Mouse (Mus musculus): ENCODE data around the gene Dchs2. TPM values are rescaled to one million over a fixed set of nuclear protein-coding genes. Genes with fewer than 3 reads are reported as not detected.

Dchs2 gene
- polyA plus RNA-seq, 1 experiment from 2014 or later = 0.12 TPM

DNA sequence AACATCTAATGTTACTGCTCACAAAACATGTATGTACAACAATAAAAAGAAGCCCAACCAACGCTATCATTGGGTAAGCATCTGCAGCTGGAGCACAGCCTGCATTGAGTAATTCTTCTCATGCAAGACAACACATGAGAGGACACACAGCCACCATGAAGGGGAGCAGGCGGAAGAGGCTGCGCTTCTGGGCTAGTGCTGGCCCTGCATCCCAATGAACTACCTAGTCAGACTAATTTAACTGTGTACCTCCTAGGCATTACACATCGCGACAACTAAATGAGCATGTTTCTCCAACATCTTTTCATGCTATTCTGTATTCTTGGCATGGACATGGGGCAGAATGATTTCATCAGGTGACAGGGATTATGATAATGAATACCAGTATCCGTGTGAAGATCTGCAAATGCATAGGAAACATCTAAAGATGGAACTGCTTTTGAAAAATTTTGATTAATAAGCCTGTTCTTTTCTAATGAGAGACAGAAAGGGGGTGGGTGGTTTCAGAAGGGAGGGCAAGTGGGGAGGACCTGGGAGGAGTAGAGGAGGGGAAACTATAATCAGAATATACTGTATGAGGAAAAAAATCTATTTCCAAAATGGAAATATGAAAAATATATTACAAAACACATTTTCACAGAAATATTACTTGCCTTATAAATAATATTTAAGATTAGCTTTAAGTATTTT, 33.9 kb downstream of the Dchs2 start:
- Histone ChIP-seq H3K9me3 (replicated peaks) (no peaks in the 10 kb centered on the region), H3K4me1 (peaks cover 7% of the 10 kb centered on the region; the same call in 1 of the 2 replicates), H3K36me3 (ENCODE audit: poor library complexity, severe bottlenecking) (no peaks in the 10 kb centered on the region), H3K27ac (no peak overlapping the region), H3K27me3 (no peaks in the 10 kb centered on the region), H3K9ac (no peak overlapping the region), H3K4me3 (no peak overlapping the region), H3K4me2 (no peak overlapping the region)
- WGBS = 35% methylated on average over 6 of the region's 6 CpGs
- peak; percentile 41; the same call in 1 of the 2 replicates for ATAC-seq

DNA sequence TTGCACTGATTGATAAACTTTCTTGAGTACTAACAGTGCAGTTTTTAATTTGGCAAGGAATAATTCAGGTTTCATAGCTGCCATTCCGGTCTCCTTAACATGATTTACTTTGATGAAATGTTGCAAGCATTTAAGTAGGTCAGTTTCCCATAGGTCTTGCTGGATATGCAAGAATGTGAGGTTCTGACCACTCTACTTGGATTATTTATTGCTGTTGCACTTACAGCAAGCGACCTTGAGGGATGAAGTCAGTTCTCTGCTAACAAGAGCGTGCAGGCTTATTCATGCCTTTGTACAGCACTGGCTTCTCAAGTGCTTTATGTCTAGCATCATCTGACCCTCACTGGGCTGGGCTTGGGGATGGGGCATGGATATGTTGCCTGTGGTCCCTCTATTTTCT, 35.9 kb downstream of the Dchs2 start:
- Histone ChIP-seq H3K27me3 (no peaks in the 10 kb centered on the region), H3K9ac (no peak overlapping the region), H3K9me3 (replicated peaks) (no peaks in the 10 kb centered on the region), H3K4me3 (no peak overlapping the region), H3K27ac (no peak overlapping the region), H3K36me3 (ENCODE audit: poor library complexity, severe bottlenecking) (no peaks in the 10 kb centered on the region), H3K4me2 (no peak overlapping the region), H3K4me1 (peaks cover 7% of the 10 kb centered on the region; the same call in 1 of the 2 replicates)
- no peak for ATAC-seq
- WGBS = 84% methylated on average over 3 of the region's 3 CpGs

DNA sequence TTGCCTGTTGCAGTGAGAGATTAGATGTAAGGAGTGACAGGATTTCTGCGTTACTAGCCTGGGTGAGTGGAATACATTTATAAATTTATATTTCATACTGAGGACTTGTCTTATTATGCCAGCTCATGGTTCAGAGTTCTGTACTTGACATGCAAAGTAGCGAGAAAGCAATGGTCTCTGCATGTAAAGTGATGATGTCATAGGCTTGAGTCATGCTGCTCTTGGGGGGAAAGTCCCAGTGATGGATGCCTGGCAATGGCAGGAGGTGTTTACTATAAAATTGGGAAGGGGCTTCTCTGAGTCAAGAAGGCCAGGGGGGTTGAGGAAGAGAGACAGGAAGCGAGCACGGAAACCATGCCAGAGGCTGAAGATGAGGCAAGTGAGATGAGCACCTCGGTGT, 57.8 kb downstream of the Dchs2 start:
- no peak overlapping the region for H3K9ac ChIP-seq
- 93% methylated on average over 5 of the region's 5 CpGs for WGBS
- no peak for ATAC-seq

DNA sequence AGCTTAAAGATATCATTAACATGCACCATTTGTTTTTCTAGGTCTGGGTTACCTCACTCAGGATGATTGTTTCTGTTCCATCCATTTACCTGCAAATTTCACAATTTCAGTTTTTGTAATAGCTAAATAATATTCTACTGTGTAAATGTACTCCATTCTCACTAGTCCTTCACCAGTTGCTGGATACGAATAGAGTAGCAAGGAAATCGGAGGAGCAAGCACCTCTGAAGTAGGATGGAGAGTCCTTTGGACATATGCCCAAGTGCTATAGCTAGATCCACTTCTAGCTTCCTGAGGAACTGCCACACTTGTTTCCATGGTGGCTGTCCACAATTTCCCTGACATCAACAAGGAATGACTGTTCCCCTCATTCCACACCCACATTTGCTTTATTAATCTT, 63.5 kb downstream of the Dchs2 start:
- Histone ChIP-seq H3K4me1 (no peaks in the 10 kb centered on the region), H3K4me3 (no peak overlapping the region), H3K4me2 (no peak overlapping the region), H3K27me3 (no peaks in the 10 kb centered on the region), H3K9me3 (replicated peaks) (no peaks in the 10 kb centered on the region), H3K9ac (no peak overlapping the region), H3K36me3 (ENCODE audit: poor library complexity, severe bottlenecking) (no peaks in the 10 kb centered on the region), H3K27ac (no peak overlapping the region)
- ATAC-seq = no peak
- WGBS = 92% methylated on average over 2 of the region's 2 CpGs

More for the DNA sequence above, 57.8 kb downstream of the Dchs2 start:
- no peak overlapping the region for H3K4me2 ChIP-seq
- no peaks in the 10 kb centered on the region for H3K36me3 ChIP-seq (ENCODE audit: poor library complexity, severe bottlenecking)
- H3K4me1 ChIP-seq = no peaks in the 10 kb centered on the region
- H3K27me3 ChIP-seq = no peaks in the 10 kb centered on the region
- no peak overlapping the region for H3K4me3 ChIP-seq
- no peaks in the 10 kb centered on the region for H3K9me3 ChIP-seq (replicated peaks)
- no peak overlapping the region for H3K27ac ChIP-seq

DNA sequence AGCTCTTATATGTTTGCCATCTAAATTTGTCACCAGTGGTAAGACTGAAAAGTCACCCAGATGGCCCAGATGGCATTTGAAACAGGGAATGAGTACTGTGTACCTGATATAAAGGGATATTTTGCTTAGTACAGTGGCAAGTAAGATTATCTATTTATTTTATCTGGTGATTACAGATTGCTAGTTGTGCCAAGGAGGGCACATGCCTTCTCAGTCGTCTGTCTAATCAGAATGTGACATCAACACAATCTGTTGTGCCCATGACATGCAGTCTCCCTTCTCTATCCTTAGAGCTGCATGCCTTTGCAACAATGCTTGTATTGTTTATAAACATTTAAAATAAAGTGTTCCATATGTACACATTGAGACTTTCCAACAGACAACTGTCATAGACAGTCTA, 64.7 kb downstream of the Dchs2 start:
- no peaks in the 10 kb centered on the region for H3K27me3 ChIP-seq
- 79% methylated on average over 1 of the region's 1 CpGs for WGBS
- no peaks in the 10 kb centered on the region for H3K4me1 ChIP-seq
- no peaks in the 10 kb centered on the region for H3K9me3 ChIP-seq (replicated peaks)
- H3K9ac ChIP-seq = no peak overlapping the region
- H3K4me3 ChIP-seq = no peak overlapping the region
- no peaks in the 10 kb centered on the region for H3K36me3 ChIP-seq (ENCODE audit: poor library complexity, severe bottlenecking)
- ATAC-seq = peak; percentile 48; the same call in 1 of the 2 replicates
- H3K4me2 ChIP-seq = no peak overlapping the region
- no peak overlapping the region for H3K27ac ChIP-seq

DNA sequence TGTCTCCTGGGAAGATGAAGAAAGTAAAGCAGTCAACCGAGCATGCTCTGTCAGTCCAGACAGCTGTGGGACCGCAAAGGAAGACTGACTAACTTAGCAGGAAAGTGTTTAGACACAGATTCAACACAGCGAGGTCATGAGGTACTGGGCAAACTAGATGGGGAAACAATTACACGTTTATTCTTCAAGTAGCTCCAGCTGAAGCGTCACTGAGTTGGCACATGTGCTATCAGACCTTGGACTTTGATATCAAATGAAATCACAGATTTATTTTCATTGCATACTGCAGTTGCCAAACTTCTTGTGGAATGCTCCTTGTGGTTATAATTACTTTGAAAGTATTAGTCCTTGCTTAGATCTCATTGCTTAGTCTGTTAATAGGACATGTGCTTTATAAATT, 67.2 kb downstream of the Dchs2 start:
- 78% methylated on average over 5 of the region's 5 CpGs for WGBS
- H3K4me3 ChIP-seq = no peak overlapping the region
- no peaks in the 10 kb centered on the region for H3K9me3 ChIP-seq (replicated peaks)
- H3K36me3 ChIP-seq (ENCODE audit: poor library complexity, severe bottlenecking) = no peaks in the 10 kb centered on the region
- no peak overlapping the region for H3K27ac ChIP-seq
- H3K4me2 ChIP-seq = no peak overlapping the region
- ATAC-seq = no peak
- H3K4me1 ChIP-seq = no peaks in the 10 kb centered on the region
- H3K9ac ChIP-seq = no peak overlapping the region
- H3K27me3 ChIP-seq = no peaks in the 10 kb centered on the region

DNA sequence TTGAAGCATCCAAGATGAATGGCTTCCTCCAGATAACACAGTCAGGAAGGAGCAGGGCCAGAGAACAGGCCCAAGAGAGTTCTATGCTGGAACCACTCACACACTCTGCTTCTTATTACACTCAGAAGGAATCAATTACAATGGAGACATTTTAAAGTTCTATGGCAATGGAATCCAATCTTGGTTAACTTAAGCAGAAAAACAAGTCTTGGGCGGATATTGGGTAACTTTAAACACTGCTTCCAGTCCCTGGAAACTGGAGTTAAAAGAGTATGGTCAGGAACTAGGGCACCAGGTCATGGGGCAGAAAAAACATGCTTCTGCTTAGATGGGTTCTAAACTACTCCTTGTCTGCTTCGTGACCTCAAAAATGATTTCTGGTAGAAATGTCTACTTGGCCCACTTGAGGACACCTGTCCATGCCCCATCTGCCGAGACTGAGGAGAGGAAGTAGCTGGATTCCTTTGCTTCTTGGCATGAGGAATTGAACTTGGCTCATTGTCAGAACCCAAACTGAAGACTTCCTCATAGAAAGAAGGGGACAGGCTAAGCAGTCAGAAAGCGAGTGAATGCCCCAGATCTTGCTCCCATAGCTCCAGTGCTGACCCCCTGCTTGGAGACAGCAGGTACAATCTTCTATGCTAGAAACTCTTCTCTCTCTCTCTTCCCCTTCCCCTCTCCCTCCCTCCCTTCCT, 73.7 kb downstream of the Dchs2 start:
- Histone ChIP-seq H3K36me3 (ENCODE audit: poor library complexity, severe bottlenecking) (no peaks in the 10 kb centered on the region), H3K9ac (no peak overlapping the region), H3K4me2 (no peak overlapping the region), H3K4me1 (no peaks in the 10 kb centered on the region), H3K27me3 (no peaks in the 10 kb centered on the region), H3K4me3 (no peak overlapping the region), H3K27ac (no peak overlapping the region), H3K9me3 (replicated peaks) (no peaks in the 10 kb centered on the region)
- ATAC-seq = no peak
- 76% methylated on average over 4 of the region's 4 CpGs for WGBS

DNA sequence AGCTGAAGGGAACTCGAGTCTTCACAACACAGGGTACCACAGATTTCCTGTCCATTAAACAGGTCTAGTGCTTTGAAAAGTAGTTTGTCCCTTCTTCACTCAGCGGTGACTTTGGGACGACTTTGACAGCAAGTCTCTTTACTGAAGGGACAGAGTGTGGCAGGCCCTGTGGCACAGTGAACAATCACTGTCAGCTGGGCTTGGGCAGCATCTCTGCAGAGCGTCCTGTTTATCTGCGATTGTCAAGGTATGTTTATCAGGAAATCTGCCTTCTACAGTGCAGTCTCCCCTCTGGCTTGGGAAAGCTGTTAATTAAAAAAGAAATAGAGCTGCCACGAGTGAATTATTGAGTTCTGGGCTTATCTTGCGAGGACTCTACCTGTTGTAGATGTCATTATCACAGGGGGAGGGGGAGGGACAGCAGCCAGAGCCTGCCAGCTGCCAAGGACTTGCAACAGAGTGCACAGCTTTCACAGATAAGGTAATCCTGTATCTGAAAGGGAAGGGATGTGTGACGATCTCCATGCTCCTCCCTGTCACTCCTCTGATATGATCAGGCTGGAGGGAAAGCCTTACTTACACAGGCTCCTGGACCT, 77.4 kb downstream of the Dchs2 start:
- Histone ChIP-seq H3K4me3 (no peak overlapping the region), H3K9me3 (replicated peaks) (no peaks in the 10 kb centered on the region), H3K4me2 (no peak overlapping the region), H3K36me3 (ENCODE audit: poor library complexity, severe bottlenecking) (no peaks in the 10 kb centered on the region), H3K9ac (no peak overlapping the region), H3K27ac (no peak overlapping the region), H3K27me3 (no peaks in the 10 kb centered on the region), H3K4me1 (no peaks in the 10 kb centered on the region)
- 63% methylated on average over 8 of the region's 8 CpGs for WGBS
- no peak for ATAC-seq

DNA sequence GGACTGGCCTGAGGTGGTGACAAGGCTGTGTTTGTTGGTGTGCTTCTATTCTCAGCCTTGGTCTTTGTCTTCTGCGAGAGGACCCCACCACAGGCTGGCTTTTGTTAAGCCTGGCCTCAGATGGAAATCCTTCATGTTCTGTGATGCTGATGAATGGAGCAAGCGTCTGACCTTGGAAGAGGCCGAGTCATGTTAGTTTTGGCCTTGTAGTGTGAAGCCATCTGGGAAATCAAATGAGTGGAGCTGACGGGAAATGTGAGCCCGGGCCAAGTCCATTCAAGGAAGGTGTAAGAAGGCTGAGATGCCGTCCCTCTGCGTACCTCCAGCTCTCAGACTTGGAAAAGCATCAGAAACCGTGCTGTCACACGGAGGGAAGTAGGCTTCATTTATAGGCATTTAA, 81.9 kb downstream of the Dchs2 start:
- Histone ChIP-seq H3K4me3 (no peak overlapping the region), H3K27ac (no peak overlapping the region), H3K27me3 (no peaks in the 10 kb centered on the region), H3K4me2 (no peak overlapping the region), H3K36me3 (ENCODE audit: poor library complexity, severe bottlenecking) (no peaks in the 10 kb centered on the region), H3K9me3 (replicated peaks) (no peaks in the 10 kb centered on the region), H3K4me1 (no peaks in the 10 kb centered on the region), H3K9ac (no peak overlapping the region)
- WGBS = 73% methylated on average over 9 of the region's 9 CpGs
- ATAC-seq = no peak

DNA sequence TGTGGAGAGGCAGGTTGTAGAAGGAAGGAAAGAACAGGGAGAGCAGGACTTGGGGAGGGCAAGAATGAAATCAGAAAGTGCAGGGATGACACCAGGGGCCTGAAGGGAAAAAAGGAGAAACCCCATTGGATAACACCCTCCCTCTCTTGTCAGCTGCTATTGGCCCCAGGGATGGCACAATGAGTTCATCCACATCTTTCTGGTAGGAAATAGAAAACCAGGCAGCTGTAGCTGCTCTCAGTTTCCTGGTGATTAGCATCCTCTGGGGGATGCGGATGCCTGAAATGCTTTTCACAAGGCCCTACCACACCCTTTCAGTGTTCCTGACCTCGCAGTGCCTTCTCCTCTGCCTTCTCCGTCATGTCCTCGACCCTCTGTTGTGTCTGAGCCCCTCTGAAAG, 82.5 kb downstream of the Dchs2 start:
- H3K4me2 ChIP-seq = no peak overlapping the region
- H3K9me3 ChIP-seq (replicated peaks) = no peaks in the 10 kb centered on the region
- no peaks in the 10 kb centered on the region for H3K4me1 ChIP-seq
- H3K4me3 ChIP-seq = no peak overlapping the region
- no peaks in the 10 kb centered on the region for H3K36me3 ChIP-seq (ENCODE audit: poor library complexity, severe bottlenecking)
- H3K9ac ChIP-seq = no peak overlapping the region
- H3K27me3 ChIP-seq = no peaks in the 10 kb centered on the region
- H3K27ac ChIP-seq = no peak overlapping the region
- WGBS = 76% methylated on average over 4 of the region's 4 CpGs
- ATAC-seq = no peak

DNA sequence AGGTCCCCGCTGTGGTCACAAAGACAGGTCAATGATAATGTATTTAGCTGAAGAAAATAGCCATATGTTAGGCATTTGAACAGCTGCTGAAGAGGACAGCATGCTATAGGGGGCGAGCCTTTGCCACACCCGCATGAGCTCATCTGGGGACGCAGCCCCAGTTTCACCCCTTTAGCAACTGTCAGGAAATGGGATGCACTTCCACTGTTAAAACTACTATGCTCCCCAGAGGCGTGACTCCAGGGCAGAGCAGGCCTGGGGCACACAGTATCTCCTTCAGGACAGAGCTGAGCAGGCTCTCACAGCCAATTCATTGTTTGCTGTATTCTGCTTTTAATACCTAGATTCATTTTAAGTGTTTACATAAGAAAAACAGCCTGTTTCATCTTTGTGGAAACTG, 84.2 kb downstream of the Dchs2 start:
- 83% methylated on average over 5 of the region's 5 CpGs for WGBS
- H3K4me3 ChIP-seq = no peak overlapping the region
- ATAC-seq = no peak
- H3K9me3 ChIP-seq (replicated peaks) = no peaks in the 10 kb centered on the region
- H3K27me3 ChIP-seq = no peaks in the 10 kb centered on the region
- no peak overlapping the region for H3K27ac ChIP-seq
- no peak overlapping the region for H3K4me2 ChIP-seq
- no peaks in the 10 kb centered on the region for H3K36me3 ChIP-seq (ENCODE audit: poor library complexity, severe bottlenecking)
- H3K4me1 ChIP-seq = no peaks in the 10 kb centered on the region
- no peak overlapping the region for H3K9ac ChIP-seq

DNA sequence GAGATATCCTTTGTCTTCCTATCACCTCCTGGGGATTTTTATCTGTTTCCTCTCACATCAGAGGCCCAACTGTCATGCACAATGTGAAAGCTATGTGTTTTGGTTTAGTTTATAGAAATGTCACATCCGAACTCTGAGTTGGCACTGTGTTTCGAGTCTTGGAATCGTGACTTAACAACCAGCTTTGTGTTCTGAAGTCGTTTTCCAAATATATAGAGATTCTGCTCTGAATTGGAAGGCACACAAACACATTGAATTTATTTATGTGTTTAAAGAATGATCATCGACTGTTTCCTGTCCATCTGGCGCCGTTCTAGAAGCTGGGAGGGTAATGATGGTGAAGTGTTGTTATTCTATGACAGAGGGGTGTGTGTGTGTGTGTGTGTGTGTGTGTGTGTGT, 84.8 kb downstream of the Dchs2 start:
- no peak overlapping the region for H3K9ac ChIP-seq
- H3K36me3 ChIP-seq (ENCODE audit: poor library complexity, severe bottlenecking) = no peaks in the 10 kb centered on the region
- 74% methylated on average over 7 of the region's 7 CpGs for WGBS
- H3K4me3 ChIP-seq = no peak overlapping the region
- H3K27me3 ChIP-seq = no peaks in the 10 kb centered on the region
- no peak overlapping the region for H3K27ac ChIP-seq
- ATAC-seq = peak; percentile 69; the same call in 1 of the 2 replicates
- no peaks in the 10 kb centered on the region for H3K9me3 ChIP-seq (replicated peaks)
- H3K4me1 ChIP-seq = no peaks in the 10 kb centered on the region
- H3K4me2 ChIP-seq = no peak overlapping the region
